Mouse (Mus musculus) thymus, adult 2 months (tissue): ENCODE measurements at regions not wholly inside any gene's neighbourhood (a gene's known extent, or its start where the extent isn't known, plus 50 kb on each side); places are given as distances from the start of the nearest gene placed in this dataset.

Experiments used
- CTCF ChIP-seq: fragments of 200-500 bp; IDR thresholded peaks from 2 replicates; pipeline ENCODE4 v1.5.1; 2012; ENCODE audit warnings: mild to moderate bottlenecking, control low read depth, low read length, moderate library complexity, borderline replicate concordance; ENCODE audit not compliant: control insufficient read depth, poor library complexity, insufficient read depth; ENCODE audit errors: extremely low read depth
- POLR2A ChIP-seq: fragments of 200-500 bp; IDR thresholded peaks from 2 replicates; pipeline ENCODE4 v1.6.1; 2012; ENCODE audit warnings: mild to moderate bottlenecking, low read length, control low read depth, moderate library complexity; ENCODE audit not compliant: control insufficient read depth, poor library complexity, insufficient read depth; ENCODE audit errors: extremely low read depth

- no peak for TF ChIP-seq CTCF
- TF ChIP-seq POLR2A, result no peak
Measured at GRCm38 (mm10) chr11:22706082-22706481, 154.7 kb downstream of the B3gnt2 start.
